8 mouse cellular contexts compared by ENCODE assay signal in the genomic region with DNA sequence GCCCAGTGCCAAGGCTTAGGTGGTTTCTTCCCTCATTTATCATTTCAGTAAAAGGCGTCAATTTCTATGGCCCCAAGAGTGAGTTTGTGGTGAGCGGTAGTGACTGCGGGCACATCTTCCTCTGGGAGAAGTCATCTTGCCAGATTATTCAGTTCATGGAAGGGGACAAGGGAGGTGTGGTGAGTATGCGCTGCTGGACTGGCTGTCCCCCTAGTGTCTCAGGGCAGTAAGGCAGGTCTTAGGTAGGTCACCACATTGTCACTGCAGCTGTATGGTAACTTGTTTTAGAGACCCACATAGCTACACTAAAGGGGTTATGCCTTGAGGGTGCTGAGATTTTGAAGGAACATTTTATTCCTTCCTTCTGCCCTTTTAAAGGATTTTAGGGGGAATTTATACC. TPM values are rescaled to one million over a fixed set of nuclear protein-coding genes. Genes with fewer than 3 reads are reported as not detected.
DNase-seq lines count a peak whose midpoint lies in the region; ATAC-seq and TF ChIP-seq lines count a peak whose summit lies in the region.

No protein-coding gene starts in this region.

- ATAC-seq in neural tube, embryonic 11.5 days (ENCODE audit: insufficient read depth, low FRiP score, low TSS enrichment) = peak; percentile 65; the same call in 1 of the 2 replicates
- no peak for ATAC-seq in neural tube, embryonic 15.5 days (ENCODE audit: low FRiP score)
- ATAC-seq in neutrophil, adult 5-6 weeks (ENCODE audit: extremely low read depth, insufficient number of reproducible peaks, low FRiP score, poor library complexity, severe bottlenecking) = peak; percentile 23; the same call in 1 of the 2 replicates

- H3K9me3 ChIP-seq in neural tube, embryonic 11.5 days (ENCODE audit: control insufficient read depth, low read length) = no peaks in the 10 kb centered on the region
- H3K9me3 ChIP-seq in neural tube, embryonic 15.5 days (replicated peaks) = no peaks in the 10 kb centered on the region

- H3K4me1 ChIP-seq in neural tube, embryonic 11.5 days (ENCODE audit: control insufficient read depth, insufficient read depth, low read length) = no peaks in the 10 kb centered on the region
- no peaks in the 10 kb centered on the region for H3K4me1 ChIP-seq in neural tube, embryonic 15.5 days
- no peaks in the 10 kb centered on the region for H3K4me1 ChIP-seq in embryonic fibroblast, embryonic 13.5 days (ENCODE audit: control insufficient read depth, insufficient read depth, low read length)

- H3K4me3 ChIP-seq in neural tube, embryonic 11.5 days (ENCODE audit: low read depth, low read length) = no peak overlapping the region
- H3K4me3 ChIP-seq in neural tube, embryonic 15.5 days (replicated peaks) = no peak overlapping the region
- no peak overlapping the region for H3K4me3 ChIP-seq in embryonic fibroblast, embryonic 13.5 days (ENCODE audit: insufficient read depth, low read length)

- 70% methylated on average over 4 of the region's 4 CpGs for WGBS in neural tube, embryonic 11.5 days
- WGBS in neural tube, embryonic 15.5 days = 59% methylated on average over 4 of the region's 4 CpGs

- peak; percentile 26 for DNase-seq in gastrocnemius, postnatal 14 days
- no peak for DNase-seq in gastrocnemius, adult 8-10 months (ENCODE audit: low spot score in 2 of 2)
- DNase-seq in neural tube, embryonic 11.5 days (ENCODE audit: low spot score) = peak; percentile 39
- no peak for DNase-seq in adrenal gland, adult 2 months
- DNase-seq in layer of hippocampus, adult 9-10 months (ENCODE audit: low spot score) = no peak

- H3K27ac ChIP-seq in neural tube, embryonic 11.5 days (ENCODE audit: low read depth, low read length) = no peak overlapping the region
- no peak overlapping the region for H3K27ac ChIP-seq in neural tube, embryonic 15.5 days (replicated peaks)
- H3K27ac ChIP-seq in embryonic fibroblast, embryonic 13.5 days (ENCODE audit: insufficient read depth, low read length) = no peak overlapping the region

- TF ChIP-seq POLR2A in embryonic fibroblast, embryonic 13.5 days (IDR thresholded peaks at IDR 0.05; ENCODE audit: low read depth, low read length) = no peak

- peaks cover 12% of the 10 kb centered on the region for H3K36me3 ChIP-seq in neural tube, embryonic 11.5 days (ENCODE audit: control insufficient read depth, insufficient read depth, low read length)
- peaks cover 65% of the 10 kb centered on the region for H3K36me3 ChIP-seq in neural tube, embryonic 15.5 days

- peak; percentile 77; the same call in 1 of the 2 replicates for TF ChIP-seq CTCF in embryonic fibroblast, embryonic 13.5 days (IDR thresholded peaks at IDR 0.05; ENCODE audit: borderline replicate concordance, insufficient read depth, low read length)

- no peak overlapping the region for H3K4me2 ChIP-seq in neural tube, embryonic 11.5 days (ENCODE audit: low read depth)
- H3K4me2 ChIP-seq in neural tube, embryonic 15.5 days = no peak overlapping the region

- no peak overlapping the region for H3K9ac ChIP-seq in neural tube, embryonic 11.5 days (ENCODE audit: low read length)
- no peak overlapping the region for H3K9ac ChIP-seq in neural tube, embryonic 15.5 days (replicated peaks)

- no peaks in the 10 kb centered on the region for H3K27me3 ChIP-seq in neural tube, embryonic 11.5 days (ENCODE audit: control insufficient read depth, insufficient read depth, low read length)
- no peaks in the 10 kb centered on the region for H3K27me3 ChIP-seq in neural tube, embryonic 15.5 days (replicated peaks)

- intact Hi-C loops in gastrocnemius, postnatal 14 days (cut with DNase I; ENCODE audit: low total_unique reads) = no loop called here

RNA-seq across cellular contexts. Expression of a gene that starts 17.7 kb away (rescaled TPM):
- 10 to 100 TPM; 39.2 to 60.3 TPM for total RNA-seq in gastrocnemius, postnatal 14 days (2021)
- 10 to 100 TPM; 15.6 to 23.8 (median 20.3) TPM for total RNA-seq in gastrocnemius, adult 8-10 months (2022)
- 249 and 272 TPM in 2 replicates for polyA plus RNA-seq in neural tube, embryonic 11.5 days (2014; fragmentation: Nextera tagmentation; extraction: Ambion mirVana)
- polyA plus RNA-seq in neural tube, embryonic 15.5 days (2015; fragmentation: Nextera tagmentation; extraction: Ambion mirVana) = 378 and 415 TPM in 2 replicates
- polyA plus RNA-seq in embryonic fibroblast, embryonic 13.5 days (2011; ENCODE audit: insufficient read length, low read depth, missing spikeins) = 140 and 154 TPM in 2 replicates
- total RNA-seq in neutrophil, adult 5-6 weeks (2017) = 6.6 and 8.5 TPM in 2 replicates
- 10 to 100 TPM; 68.0 to 71.3 TPM for total RNA-seq in adrenal gland, adult 2 months (2021)
- 22.1 and 24.5 TPM in 2 replicates for polyA plus RNA-seq in adrenal gland, adult 2 months (2012; rRNA removed)

RNA-seq across cellular contexts. Expression of a gene that starts 30.8 kb away (rescaled TPM):
- total RNA-seq in gastrocnemius, postnatal 14 days (2021) = 1,000 to 10,000 TPM; 6,638 to 7,021 TPM
- 1,000 to 10,000 TPM; 2,216 to 3,193 (median 3,049) TPM for total RNA-seq in gastrocnemius, adult 8-10 months (2022)
- polyA plus RNA-seq in neural tube, embryonic 11.5 days (2014; fragmentation: Nextera tagmentation; extraction: Ambion mirVana) = 2.2 and 2.5 TPM in 2 replicates
- polyA plus RNA-seq in neural tube, embryonic 15.5 days (2015; fragmentation: Nextera tagmentation; extraction: Ambion mirVana) = 3.8 and 4.0 TPM in 2 replicates
- not detected in 2 replicates for polyA plus RNA-seq in embryonic fibroblast, embryonic 13.5 days (2011; ENCODE audit: insufficient read length, low read depth, missing spikeins)
- not detected in 2 replicates for total RNA-seq in neutrophil, adult 5-6 weeks (2017)
- under 1 TPM; 0.31 to 0.46 TPM for total RNA-seq in adrenal gland, adult 2 months (2021)
- polyA plus RNA-seq in adrenal gland, adult 2 months (2012; rRNA removed) = 0.13 and 0.24 TPM in 2 replicates

RNA-seq across cellular contexts. Expression of a gene that starts 41.0 kb away (rescaled TPM):
- 100 to 1,000 TPM; 131 to 134 TPM for total RNA-seq in gastrocnemius, postnatal 14 days (2021)
- 100 to 1,000 TPM; 197 to 219 (median 208) TPM for total RNA-seq in gastrocnemius, adult 8-10 months (2022)
- 105 and 113 TPM in 2 replicates for polyA plus RNA-seq in neural tube, embryonic 11.5 days (2014; fragmentation: Nextera tagmentation; extraction: Ambion mirVana)
- polyA plus RNA-seq in neural tube, embryonic 15.5 days (2015; fragmentation: Nextera tagmentation; extraction: Ambion mirVana) = 84.5 and 93.4 TPM in 2 replicates
- polyA plus RNA-seq in embryonic fibroblast, embryonic 13.5 days (2011; ENCODE audit: insufficient read length, low read depth, missing spikeins) = 73.1 and 83.4 TPM in 2 replicates
- 185 and 197 TPM in 2 replicates for total RNA-seq in neutrophil, adult 5-6 weeks (2017)
- total RNA-seq in adrenal gland, adult 2 months (2021) = 100 to 1,000 TPM; 110 to 120 TPM
- 61.1 and 64.8 TPM in 2 replicates for polyA plus RNA-seq in adrenal gland, adult 2 months (2012; rRNA removed)

Comparison
In these comparisons a context has a peak if more than half of its experiments do, and no peak if none do; other contexts are left out.
1. DNase-seq: peak in gastrocnemius, postnatal 14 days (single experiment) and neural tube, embryonic 11.5 days (single experiment); none in gastrocnemius, adult 8-10 months (0 of 2), adrenal gland, adult 2 months (single experiment) and layer of hippocampus, adult 9-10 months (single experiment).
2. RNA of a gene that starts 30.8 kb away (total RNA-seq): 6,638 to 7,021 TPM in gastrocnemius, postnatal 14 days and 2,216 to 3,193 TPM in gastrocnemius, adult 8-10 months; 0.31 to 0.46 TPM in adrenal gland, adult 2 months and not detected in neutrophil, adult 5-6 weeks; every median in the first group is over 1,000 times any median in the second.